Mouse (Mus musculus): ENCODE measurements around the gene Cxxc4. TPM values are rescaled to one million over a fixed set of nuclear protein-coding genes. Genes with fewer than 3 reads are reported as not detected.
A peak's percentile ranks its signal among the peaks of the same experiment; 100 is the strongest.

Cxxc4 gene
- total and polyA plus RNA-seq, 3 experiments, result not detected

DNA sequence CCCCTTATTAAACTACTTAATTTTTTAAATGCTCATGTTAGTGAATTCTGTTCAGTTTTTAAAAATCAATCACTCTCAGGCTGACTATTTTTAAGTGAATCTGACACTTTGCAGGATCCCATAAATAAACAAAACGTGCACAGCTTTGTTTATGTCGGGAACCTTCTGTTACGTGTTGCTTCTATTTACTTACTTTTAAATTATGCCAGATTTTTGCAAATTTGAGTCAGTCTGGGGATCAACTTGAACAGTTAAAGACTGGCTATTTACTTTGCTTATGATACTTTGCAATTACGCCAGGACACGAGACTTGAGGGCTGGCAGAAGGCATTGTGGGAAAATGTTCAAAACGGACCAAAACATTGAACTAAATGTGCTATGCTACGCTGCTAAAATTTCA lies 12.3 kb upstream of the Cxxc4 start:
- peaks cover 6 to 18% of the 10 kb centered on the region in 2 experiments for H3K4me1 ChIP-seq (ENCODE audit: control insufficient read depth in 1 of 2, insufficient read depth in 2 of 2, low read length in 2 of 2)
- H3K79me2 ChIP-seq (ENCODE audit: control insufficient read depth, insufficient read depth, low read length, poor library complexity), result no peaks in the 10 kb centered on the region
- peaks cover 0 to 31% of the 10 kb centered on the region in 2 experiments; a peak in 2 of 4 replicates for H3K36me3 ChIP-seq (ENCODE audit: control insufficient read depth in 1 of 2, insufficient read depth in 2 of 2, low read length in 2 of 2)
- H3K4me3 ChIP-seq (ENCODE audit: control insufficient read depth in 1 of 2, insufficient read depth in 1 of 2, low read depth in 2 of 2, low read length in 2 of 2), result no peak overlapping the region
- TF ChIP-seq SIN3A (IDR thresholded peaks at IDR 0.05; ENCODE audit: low read length), result no peak
- TF ChIP-seq ZC3H11A (IDR thresholded peaks at IDR 0.05; ENCODE audit: low read depth, low read length), result no peak
- no peak for TF ChIP-seq ELF1 (IDR thresholded peaks at IDR 0.05; ENCODE audit: low read depth, low read length)
- no peak for TF ChIP-seq MXI1 (IDR thresholded peaks at IDR 0.05; ENCODE audit: low read depth, low read length)
- no peak for TF ChIP-seq ZNF384 (IDR thresholded peaks at IDR 0.05; ENCODE audit: low read depth, low read length)
- no peak for TF ChIP-seq HCFC1 (IDR thresholded peaks at IDR 0.05; ENCODE audit: low read depth, low read length)
- TF ChIP-seq MAX (IDR thresholded peaks at IDR 0.05; ENCODE audit: low read length), result no peak
- TF ChIP-seq POLR2A (IDR thresholded peaks at IDR 0.05; ENCODE audit: control insufficient read depth in 1 of 2, insufficient read depth in 1 of 2, low read depth in 1 of 2, low read length in 2 of 2, poor library complexity in 1 of 2), result no peak
- TF ChIP-seq TBP (IDR thresholded peaks at IDR 0.05; ENCODE audit: low read depth, low read length), result no peak
- H3K9ac ChIP-seq (ENCODE audit: control insufficient read depth, low read depth, low read length, poor library complexity, severe bottlenecking), result no peak overlapping the region
- H3K27ac ChIP-seq (ENCODE audit: control insufficient read depth, low read depth, low read length), result no peak overlapping the region
- H3K27me3 ChIP-seq (ENCODE audit: control insufficient read depth in 1 of 2, insufficient read depth in 2 of 2, low read length in 2 of 2), result no peaks in the 10 kb centered on the region
- no peak for DNase-seq (ENCODE audit: low read depth, low spot score)
- H3K9me3 ChIP-seq (replicated peaks; ENCODE audit: insufficient read depth, low read length), result no peaks in the 10 kb centered on the region

DNA sequence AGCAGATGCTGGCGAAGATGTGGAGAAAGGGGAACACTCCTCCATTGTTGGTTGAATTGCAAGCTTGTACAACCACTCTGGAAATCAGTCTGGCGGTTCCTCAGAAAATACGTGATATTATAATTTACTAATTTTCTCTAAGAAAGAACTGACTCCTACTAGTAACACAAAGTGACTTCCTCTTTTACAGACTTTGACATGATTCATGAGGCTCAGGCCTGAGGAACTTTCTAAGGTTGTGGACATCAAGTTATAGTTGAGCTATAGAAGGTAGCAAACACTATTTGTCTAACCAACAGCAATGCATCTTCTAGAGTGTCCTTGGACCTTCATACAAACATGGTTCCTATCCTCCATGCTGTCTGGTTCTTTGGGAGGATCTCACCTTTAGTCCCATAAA lies 10.4 kb upstream of the Cxxc4 start:
- Histone ChIP-seq H3K27me3 (ENCODE audit: control insufficient read depth in 1 of 2, insufficient read depth in 2 of 2, low read length in 2 of 2) (no peaks in the 10 kb centered on the region), H3K36me3 (ENCODE audit: control insufficient read depth in 1 of 2, insufficient read depth in 2 of 2, low read length in 2 of 2) (peaks cover 0 to 20% of the 10 kb centered on the region in 2 experiments; a peak in 2 of 4 replicates), H3K79me2 (ENCODE audit: control insufficient read depth, insufficient read depth, low read length, poor library complexity) (no peaks in the 10 kb centered on the region), H3K9ac (ENCODE audit: control insufficient read depth, low read depth, low read length, poor library complexity, severe bottlenecking) (no peak overlapping the region), H3K4me1 (ENCODE audit: control insufficient read depth in 1 of 2, insufficient read depth in 2 of 2, low read length in 2 of 2) (peaks cover 0 to 14% of the 10 kb centered on the region in 2 experiments; a peak in 3 of 4 replicates), H3K27ac (ENCODE audit: control insufficient read depth, low read depth, low read length) (no peak overlapping the region), H3K9me3 (replicated peaks; ENCODE audit: insufficient read depth, low read length) (no peaks in the 10 kb centered on the region), H3K4me3 (ENCODE audit: control insufficient read depth in 1 of 2, insufficient read depth in 1 of 2, low read depth in 2 of 2, low read length in 2 of 2) (no peak overlapping the region)
- TF ChIP-seq CTCF (IDR thresholded peaks at IDR 0.05 in 2 of 3, conservative IDR thresholded peaks at IDR 0.05 in 1 of 3; ENCODE audit: control insufficient read depth in 1 of 3, insufficient read depth in 1 of 3, low read depth in 2 of 3, low read length in 3 of 3, poor library complexity in 1 of 3, severe bottlenecking in 1 of 3) (no peak), USF2 (IDR thresholded peaks at IDR 0.05; ENCODE audit: borderline replicate concordance in 1 of 2, insufficient read depth in 1 of 2, low read depth in 1 of 2, low read length in 2 of 2) (no peak), MAX (IDR thresholded peaks at IDR 0.05; ENCODE audit: low read length) (no peak), NELFE (IDR thresholded peaks at IDR 0.05; ENCODE audit: low read depth, low read length) (no peak), CHD1 (IDR thresholded peaks at IDR 0.05; ENCODE audit: low read depth, low read length) (no peak), ZNF384 (IDR thresholded peaks at IDR 0.05; ENCODE audit: low read depth, low read length) (no peak), SMC3 (IDR thresholded peaks at IDR 0.05; ENCODE audit: low read depth, low read length) (no peak), MYC (IDR thresholded peaks at IDR 0.05; ENCODE audit: low read depth, low read length) (no peak), MAFK (IDR thresholded peaks at IDR 0.05; ENCODE audit: borderline replicate concordance, low read depth, low read length) (no peak), EP300 (IDR thresholded peaks at IDR 0.05; ENCODE audit: low read depth in 1 of 2, low read length in 2 of 2) (no peak), KAT2A (conservative IDR thresholded peaks at IDR 0.05; ENCODE audit: low read depth, low read length) (no peak), RAD21 (IDR thresholded peaks at IDR 0.05; ENCODE audit: low read depth, low read length) (no peak)
- DNase-seq (ENCODE audit: low read depth, low spot score), result peak; percentile 52

Data from MEL (cell line).